Mouse (Mus musculus) lung, embryonic 16.5 days (tissue): Measurements from ENCODE around the gene Ifna11. TPM values are rescaled to one million over a fixed set of nuclear protein-coding genes. Genes with fewer than 3 reads are reported as not detected.

Experiments
- ATAC-seq: fragments of 200-750 bp; cut with Nextera tagmentation; 2 replicates; pipeline ENCODE4 v1.8.0; 2017; ENCODE audit warnings: low read depth, mild to moderate bottlenecking, moderate library complexity
- H3K27ac ChIP-seq: fragments of 300-500 bp; sonication (generic); 2 replicates; pipeline ENCODE4 v1.5.1; 2014; ENCODE audit warnings: mild to moderate bottlenecking, control low read depth, low read length
- H3K27me3 ChIP-seq: fragments of 300-500 bp; sonication (generic); 2 replicates; pipeline ENCODE4 v1.6.1; 2014; ENCODE audit warnings: low read depth, low read length, mixed read lengths; ENCODE audit not compliant: control insufficient read depth, insufficient read depth
- H3K36me3 ChIP-seq: fragments of 300-500 bp; sonication (generic); 2 replicates; pipeline ENCODE4 v1.6.1; 2014; ENCODE audit warnings: low read length; ENCODE audit not compliant: control insufficient read depth, insufficient read depth
- H3K4me1 ChIP-seq: fragments of 300-500 bp; sonication (generic); replicated peaks from 2 replicates; pipeline ENCODE4 v1.6.1; 2014; ENCODE audit warnings: low read length, mixed read lengths; ENCODE audit not compliant: control insufficient read depth, insufficient read depth
- H3K4me2 ChIP-seq: fragments of 300-500 bp; sonication (generic); 2 replicates; pipeline ENCODE4 v1.6.1; 2014; ENCODE audit warnings: low read depth, low read length, control low read depth
- H3K4me3 ChIP-seq: fragments of 300-500 bp; sonication (generic); 2 replicates; pipeline ENCODE4 v1.5.1; 2014; ENCODE audit warnings: mild to moderate bottlenecking, low read length, control low read depth
- H3K9ac ChIP-seq: fragments of 300-500 bp; sonication (generic); 2 replicates; pipeline ENCODE4 v1.6.1; 2014; ENCODE audit warnings: low read length, control low read depth
- H3K9me3 ChIP-seq: fragments of 300-500 bp; sonication (generic); 2 replicates; pipeline ENCODE4 v1.6.1; 2016; ENCODE audit warnings: low read length; ENCODE audit not compliant: control insufficient read depth
- WGBS: fragments of 180-500 bp; shearing (Covaris S2); extraction: QIAGEN DNeasy Blood & Tissue Kit; methylation state at CpG from one replicate; pipeline ENCODE4 v1.1.7; 2014; 5-methylcytosine and 5-hydroxymethylcytosine counted together
- polyA plus RNA-seq: library from polyadenylated mRNA; unstranded; fragments of >200 nt; fragmentation: Nextera tagmentation; extraction: Ambion mirVana; gene quantifications from 2 replicates; pipeline ENCODE4 v1.2.1, GENCODE M21; 2015

The Ifna11 gene
- polyA plus RNA-seq, 1 experiment from 2014 or later, result not detected

DNA sequence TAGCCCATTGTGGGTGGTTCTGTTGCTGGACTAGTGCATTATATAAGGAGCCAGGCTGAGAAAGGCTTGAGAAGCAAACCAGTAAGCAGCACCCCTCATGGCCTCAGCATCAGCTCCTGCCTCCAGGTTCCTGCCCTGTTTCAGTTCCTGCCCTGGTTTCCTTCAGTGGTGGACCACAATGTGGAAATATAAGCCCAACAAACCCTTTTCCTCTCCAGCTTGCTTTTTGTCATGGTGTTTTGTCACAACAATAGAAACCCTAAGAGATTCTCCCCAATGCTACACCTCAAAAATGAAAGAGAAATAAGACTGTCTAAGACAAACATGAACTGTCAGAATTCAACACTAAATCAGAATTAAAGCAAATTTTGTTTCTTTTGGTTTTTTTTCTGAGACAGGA, 39.5 kb downstream of the Ifna11 start:
- no peak overlapping the region for H3K4me3 ChIP-seq
- no peak overlapping the region for H3K9ac ChIP-seq
- peaks cover 7% of the 10 kb centered on the region; the same call in 1 of the 2 replicates for H3K27me3 ChIP-seq
- H3K27ac ChIP-seq, result no peak overlapping the region
- H3K4me2 ChIP-seq, result no peak overlapping the region
- no peaks in the 10 kb centered on the region for H3K9me3 ChIP-seq
- H3K4me1 ChIP-seq, result no peaks in the 10 kb centered on the region
- no peak for ATAC-seq
- H3K36me3 ChIP-seq, result no peaks in the 10 kb centered on the region

DNA sequence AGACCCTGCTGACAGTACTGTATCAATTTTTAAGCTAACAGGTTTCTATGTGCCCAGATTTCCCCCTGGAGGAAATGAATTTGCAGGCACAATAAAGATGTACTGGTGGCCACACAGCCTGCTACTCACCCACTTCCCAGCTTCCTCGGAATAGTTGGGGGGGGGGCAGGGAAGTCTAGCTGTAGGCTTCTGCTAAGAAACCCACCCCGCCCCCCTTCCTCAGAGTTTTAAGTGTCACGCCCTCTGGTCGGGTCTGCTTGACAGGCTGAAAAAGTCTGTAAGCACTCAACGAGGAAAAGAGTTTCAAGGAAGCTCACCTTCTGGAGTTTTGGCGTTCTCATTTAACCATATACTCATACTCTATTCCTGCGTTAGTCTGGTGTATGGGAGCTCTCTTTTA, 43.5 kb downstream of the Ifna11 start:
- H3K4me2 ChIP-seq, result no peak overlapping the region
- H3K4me1 ChIP-seq, result peaks cover 4% of the 10 kb centered on the region
- no peak for ATAC-seq
- H3K9me3 ChIP-seq, result no peaks in the 10 kb centered on the region
- 8% methylated on average over 7 of the region's 7 CpGs for WGBS
- H3K4me3 ChIP-seq, result no peak overlapping the region
- H3K27me3 ChIP-seq, result peaks cover 21% of the 10 kb centered on the region; the same call in 1 of the 2 replicates
- no peaks in the 10 kb centered on the region for H3K36me3 ChIP-seq
- no peak overlapping the region for H3K9ac ChIP-seq
- no peak overlapping the region for H3K27ac ChIP-seq

DNA sequence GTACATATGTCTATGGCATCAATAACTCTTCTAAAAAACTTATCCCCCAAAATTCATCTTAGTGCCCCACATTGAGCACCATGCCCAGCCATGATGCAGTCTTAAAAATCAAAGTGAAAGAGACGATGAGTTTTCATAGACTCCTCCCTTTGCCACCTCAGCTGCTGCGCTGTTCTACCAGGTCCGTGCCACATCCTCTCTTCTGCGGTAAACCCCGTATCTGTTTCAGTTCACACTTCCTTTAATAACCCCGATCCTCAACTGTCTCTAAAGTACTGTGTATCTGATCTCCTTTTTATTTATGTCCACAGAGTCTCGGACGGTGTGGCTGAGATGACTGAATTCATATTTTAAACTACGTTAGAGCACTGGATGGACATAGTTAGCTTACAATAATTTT, 44.8 kb downstream of the Ifna11 start:
- no peak overlapping the region for H3K27ac ChIP-seq
- H3K27me3 ChIP-seq, result peaks cover 21% of the 10 kb centered on the region; the same call in 1 of the 2 replicates
- H3K4me2 ChIP-seq, result 0 out of 2 replicates have a peak overlapping the region, but pooled peaks have one; percentile 3
- H3K4me1 ChIP-seq, result peaks cover 6% of the 10 kb centered on the region
- no peaks in the 10 kb centered on the region for H3K9me3 ChIP-seq
- H3K9ac ChIP-seq, result no peak overlapping the region
- no peaks in the 10 kb centered on the region for H3K36me3 ChIP-seq
- no peak for ATAC-seq
- WGBS, result 39% methylated on average over 9 of the region's 9 CpGs
- no peak overlapping the region for H3K4me3 ChIP-seq

DNA sequence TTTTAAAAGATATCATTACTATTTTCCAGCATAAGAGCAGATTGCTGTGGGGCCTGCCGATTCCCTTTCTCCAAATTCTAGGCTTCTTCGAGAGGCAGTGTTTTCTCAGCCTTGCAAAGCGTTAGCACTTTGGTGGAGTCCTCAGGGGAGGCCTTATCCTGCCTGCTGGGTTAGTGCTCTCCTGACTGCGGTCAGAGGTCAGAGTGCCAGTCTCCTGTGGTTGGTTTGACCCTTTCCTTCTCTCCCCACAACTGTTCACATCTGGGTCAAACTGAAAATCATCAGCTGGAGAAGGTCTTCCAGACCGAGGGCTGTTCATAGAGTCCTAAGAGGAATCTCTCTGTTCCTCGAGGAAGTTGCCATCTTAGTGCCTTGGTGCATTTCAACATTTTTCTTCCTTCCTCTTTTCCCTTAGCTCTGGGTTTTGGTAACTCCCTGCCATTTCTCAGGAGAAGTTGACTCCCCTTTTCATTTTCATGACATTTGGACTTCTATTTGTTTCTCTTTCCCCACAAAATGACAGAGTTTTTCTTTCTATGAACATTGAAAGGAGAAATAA, 45.3 kb downstream of the Ifna11 start:
- no peak overlapping the region for H3K4me3 ChIP-seq
- WGBS, result 42% methylated on average over 6 of the region's 6 CpGs
- H3K36me3 ChIP-seq, result no peaks in the 10 kb centered on the region
- peaks cover 21% of the 10 kb centered on the region; the same call in 1 of the 2 replicates for H3K27me3 ChIP-seq
- no peak for ATAC-seq
- no peak overlapping the region for H3K9ac ChIP-seq
- H3K27ac ChIP-seq, result no peak overlapping the region
- no peak overlapping the region for H3K4me2 ChIP-seq
- peaks cover 6% of the 10 kb centered on the region for H3K4me1 ChIP-seq
- no peaks in the 10 kb centered on the region for H3K9me3 ChIP-seq

DNA sequence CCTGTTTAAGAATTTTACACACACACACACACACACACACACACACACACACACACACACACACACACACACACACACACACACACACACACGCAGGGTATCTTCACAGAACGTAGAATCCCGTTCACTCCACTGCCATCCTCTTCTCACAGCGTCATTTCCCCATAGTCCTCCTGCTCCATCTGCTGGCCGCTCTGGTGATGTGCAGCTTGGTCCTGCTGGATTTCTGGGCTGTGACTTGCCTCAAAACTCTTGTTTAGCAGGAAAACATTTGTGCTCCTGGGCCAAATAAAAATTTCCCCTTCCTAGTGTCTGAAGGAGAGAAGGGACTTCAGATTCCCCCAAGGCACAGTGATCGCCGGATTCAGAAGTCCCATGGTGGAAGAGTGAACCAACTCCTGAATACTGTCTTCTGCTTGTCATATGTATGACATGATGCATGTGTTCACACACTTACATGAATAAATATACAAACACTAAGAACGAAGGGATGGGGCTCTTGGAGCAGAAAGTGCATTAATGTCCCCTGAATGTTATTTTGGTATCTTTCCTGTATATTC, 47.7 kb downstream of the Ifna11 start:
- H3K9me3 ChIP-seq, result no peaks in the 10 kb centered on the region
- peaks cover 21% of the 10 kb centered on the region; the same call in 1 of the 2 replicates for H3K27me3 ChIP-seq
- no peaks in the 10 kb centered on the region for H3K36me3 ChIP-seq
- 2% methylated on average over 8 of the region's 8 CpGs for WGBS
- no peak overlapping the region for H3K9ac ChIP-seq
- H3K4me3 ChIP-seq, result peak overlapping the region; percentile 46
- peaks cover 6% of the 10 kb centered on the region for H3K4me1 ChIP-seq
- ATAC-seq, result peak; percentile 70
- H3K4me2 ChIP-seq, result peak overlapping the region; percentile 67
- no peak overlapping the region for H3K27ac ChIP-seq

DNA sequence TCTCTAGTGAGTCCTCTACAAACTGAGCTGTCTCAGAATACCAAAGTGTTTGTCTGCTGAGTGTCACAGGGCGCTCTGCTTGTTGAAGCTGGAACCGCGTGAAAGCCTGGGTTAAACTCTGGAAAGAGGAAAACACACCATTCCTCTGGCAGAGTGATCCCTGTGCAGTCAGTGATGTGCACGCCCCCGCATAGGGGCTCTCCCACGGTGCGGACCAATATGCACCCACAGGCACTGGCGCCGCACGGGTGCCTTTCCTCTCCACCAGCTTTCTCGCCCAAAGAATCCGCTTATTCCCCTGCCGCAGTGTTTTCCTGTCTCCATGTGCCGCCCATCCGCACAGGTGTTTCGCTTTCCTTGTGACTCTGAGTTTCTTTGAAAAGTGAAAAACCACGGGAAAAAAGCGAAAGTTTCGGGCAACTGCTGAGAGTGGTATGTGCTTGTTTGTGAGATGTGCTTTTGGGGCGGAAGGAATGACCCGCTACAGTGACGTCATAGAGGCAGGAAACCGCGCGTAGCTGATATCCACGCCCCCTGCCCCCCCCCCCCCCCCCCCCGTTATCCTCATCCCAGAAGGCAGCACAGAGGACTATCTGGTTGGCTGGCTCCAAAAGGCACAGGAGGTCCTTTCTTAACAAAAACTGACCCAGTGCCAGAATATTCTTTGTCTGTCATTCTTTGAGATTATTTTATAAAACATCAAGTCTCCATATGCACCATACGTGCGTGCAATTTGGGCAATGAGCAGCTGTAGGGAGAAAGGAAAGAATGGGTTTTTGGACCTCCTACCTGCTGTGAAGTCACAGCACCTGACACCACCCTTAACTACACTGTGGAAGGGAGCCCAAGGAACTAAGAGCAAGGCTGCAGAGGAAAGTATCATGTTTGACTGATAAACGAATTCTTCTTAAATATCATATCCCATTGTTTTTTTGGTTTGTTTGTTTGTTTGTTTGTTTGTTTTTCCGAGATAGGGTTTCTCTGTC, 48.5 kb downstream of the Ifna11 start:
- H3K4me2 ChIP-seq, result peak overlapping the region; percentile 67
- H3K36me3 ChIP-seq, result no peaks in the 10 kb centered on the region
- no peak overlapping the region for H3K27ac ChIP-seq
- peak; percentile 56 for ATAC-seq
- peaks cover 14% of the 10 kb centered on the region; the same call in 1 of the 2 replicates for H3K27me3 ChIP-seq
- peak overlapping the region; percentile 46 for H3K4me3 ChIP-seq
- H3K9me3 ChIP-seq, result no peaks in the 10 kb centered on the region
- 6% methylated on average over 31 of the region's 31 CpGs for WGBS
- H3K4me1 ChIP-seq, result peaks cover 6% of the 10 kb centered on the region
- peak overlapping the region; percentile 31 for H3K9ac ChIP-seq

Other genes starting within 250 kb of the Ifna11 start
- not detected in 2 replicates for gene Ifna14, start 248.2 kb upstream of the Ifna11 start, polyA plus RNA-seq
- gene Ifna9, start 227.6 kb upstream of the Ifna11 start, polyA plus RNA-seq, result not detected in 2 replicates
- not detected in 2 replicates for gene Ifna12, start 216.6 kb upstream of the Ifna11 start, polyA plus RNA-seq
- not detected in 2 replicates for gene C87499, start 185.5 kb upstream of the Ifna11 start, polyA plus RNA-seq
- gene Ifna13, start 175.5 kb upstream of the Ifna11 start, polyA plus RNA-seq, result not detected in 2 replicates
- not detected in 2 replicates for gene Ifna16, start 143.0 kb upstream of the Ifna11 start, polyA plus RNA-seq
- not detected in 2 replicates for gene Ifna2, start 136.0 kb upstream of the Ifna11 start, polyA plus RNA-seq
- gene Ifnab, start 128.6 kb upstream of the Ifna11 start, polyA plus RNA-seq, result not detected in 2 replicates
- 0.82 and 1.2 TPM in 2 replicates for gene Gm26566, start 98.2 kb upstream of the Ifna11 start, polyA plus RNA-seq
- gene Klhl9, start 97.5 kb upstream of the Ifna11 start, polyA plus RNA-seq, result 88.1 and 91.8 TPM in 2 replicates
- gene Gm13271, start 65.1 kb upstream of the Ifna11 start, polyA plus RNA-seq, result not detected in 2 replicates
- 0.31 TPM in 1 of 2 replicates, not detected in the other for gene Gm13283, start 59.8 kb upstream of the Ifna11 start, polyA plus RNA-seq
- 0.38 and 0.49 TPM in 2 replicates for gene Gm13290, start 46.1 kb upstream of the Ifna11 start, polyA plus RNA-seq
- not detected in 2 replicates for gene Gm13289, start 43.0 kb upstream of the Ifna11 start, polyA plus RNA-seq
- gene Gm13272, start 40.1 kb upstream of the Ifna11 start, polyA plus RNA-seq, result not detected in 2 replicates
- 0.34 TPM in 1 of 2 replicates, not detected in the other for gene Ifnz, start 37.8 kb upstream of the Ifna11 start, polyA plus RNA-seq
- 0.36 and 1.2 TPM in 2 replicates for gene Gm13276, start 34.2 kb upstream of the Ifna11 start, polyA plus RNA-seq
- gene Gm13277, start 31.3 kb upstream of the Ifna11 start, polyA plus RNA-seq, result not detected in 2 replicates
- gene Gm13278, start 28.4 kb upstream of the Ifna11 start, polyA plus RNA-seq, result not detected in 2 replicates
- not detected in 2 replicates for gene Gm13275, start 25.5 kb upstream of the Ifna11 start, polyA plus RNA-seq
- not detected in 2 replicates for gene Gm13279, start 22.6 kb upstream of the Ifna11 start, polyA plus RNA-seq
- 1.5 and 1.8 TPM in 2 replicates for gene Gm13285, start 20.3 kb upstream of the Ifna11 start, polyA plus RNA-seq
- not detected in 2 replicates for gene Gm13287, start 16.7 kb upstream of the Ifna11 start, polyA plus RNA-seq
- not detected in 2 replicates for gene Gm13288, start 14.4 kb upstream of the Ifna11 start, polyA plus RNA-seq
- gene Ifna7, start 3.7 kb upstream of the Ifna11 start, polyA plus RNA-seq, result not detected in 2 replicates
- gene Ifna6, start 7.5 kb downstream of the Ifna11 start, polyA plus RNA-seq, result not detected in 2 replicates
- gene Ifna5, start 15.6 kb downstream of the Ifna11 start, polyA plus RNA-seq, result not detected in 2 replicates
- not detected in 2 replicates for gene Ifna4, start 21.9 kb downstream of the Ifna11 start, polyA plus RNA-seq
- gene Ifna1, start 30.1 kb downstream of the Ifna11 start, polyA plus RNA-seq, result not detected in 2 replicates
- not detected in 2 replicates for gene Ifne, start 60.2 kb downstream of the Ifna11 start, polyA plus RNA-seq